Mouse (Mus musculus): Measurements from ENCODE around the gene Vps53. TPM values are rescaled to one million over a fixed set of nuclear protein-coding genes. Genes with fewer than 3 reads are reported as not detected.
A peak's percentile ranks its signal among the peaks of the same experiment; 100 is the strongest.

Vps53 gene
- polyA plus RNA-seq, 1 experiment from 2014 or later = 44.8 TPM

- no peak overlapping the region for H3K9ac ChIP-seq (ENCODE audit: low read depth, low read length)
- H3K27ac ChIP-seq (ENCODE audit: low read depth, low read length) = no peak overlapping the region
- 89% methylated on average over 8 of the region's 8 CpGs for WGBS
- no peaks in the 10 kb centered on the region for H3K4me1 ChIP-seq (replicated peaks; ENCODE audit: control insufficient read depth, insufficient read depth, low read length)
- H3K4me3 ChIP-seq (ENCODE audit: low read depth, low read length) = no peak overlapping the region
- ATAC-seq = no peak
- H3K27me3 ChIP-seq (replicated peaks; ENCODE audit: control insufficient read depth, insufficient read depth, low read length) = no peaks in the 10 kb centered on the region
- no peak overlapping the region for H3K4me2 ChIP-seq (replicated peaks; ENCODE audit: low read depth)
- TF ChIP-seq CTCF (IDR thresholded peaks at IDR 0.05; ENCODE audit: low read depth) = no peak
- H3K36me3 ChIP-seq (ENCODE audit: control insufficient read depth, insufficient read depth) = no peaks in the 10 kb centered on the region
- H3K9me3 ChIP-seq (ENCODE audit: control insufficient read depth) = no peaks in the 10 kb centered on the region
These were observed 144.3 kb downstream of the Vps53 start for GRCm38 (mm10) chr11:76035182-76035581.

- Histone ChIP-seq H3K9me3 (ENCODE audit: control insufficient read depth) (no peaks in the 10 kb centered on the region), H3K4me1 (replicated peaks; ENCODE audit: control insufficient read depth, insufficient read depth, low read length) (no peaks in the 10 kb centered on the region), H3K4me2 (replicated peaks; ENCODE audit: low read depth) (no peak overlapping the region), H3K27me3 (replicated peaks; ENCODE audit: control insufficient read depth, insufficient read depth, low read length) (no peaks in the 10 kb centered on the region), H3K4me3 (ENCODE audit: low read depth, low read length) (no peak overlapping the region), H3K36me3 (ENCODE audit: control insufficient read depth, insufficient read depth) (no peaks in the 10 kb centered on the region), H3K9ac (ENCODE audit: low read depth, low read length) (no peak overlapping the region), H3K27ac (ENCODE audit: low read depth, low read length) (no peak overlapping the region)
- no peak for ATAC-seq
- WGBS = 93% methylated on average over 4 of the region's 4 CpGs
- no peak for TF ChIP-seq CTCF (IDR thresholded peaks at IDR 0.05; ENCODE audit: low read depth)
These were observed 145.6 kb downstream of the Vps53 start for GRCm38 (mm10) chr11:76033836-76034235.

GRCm38 (mm10) chr11:76033359-76033758, 146.1 kb downstream of the Vps53 start:
- WGBS = 57% methylated on average over 6 of the region's 6 CpGs
- no peaks in the 10 kb centered on the region for H3K9me3 ChIP-seq (ENCODE audit: control insufficient read depth)
- no peaks in the 10 kb centered on the region for H3K36me3 ChIP-seq (ENCODE audit: control insufficient read depth, insufficient read depth)
- peak; percentile 55 for ATAC-seq
- no peaks in the 10 kb centered on the region for H3K4me1 ChIP-seq (replicated peaks; ENCODE audit: control insufficient read depth, insufficient read depth, low read length)
- no peaks in the 10 kb centered on the region for H3K27me3 ChIP-seq (replicated peaks; ENCODE audit: control insufficient read depth, insufficient read depth, low read length)
- TF ChIP-seq CTCF (IDR thresholded peaks at IDR 0.05; ENCODE audit: low read depth) = no peak
- no peak overlapping the region for H3K4me2 ChIP-seq (replicated peaks; ENCODE audit: low read depth)
- H3K9ac ChIP-seq (ENCODE audit: low read depth, low read length) = no peak overlapping the region
- no peak overlapping the region for H3K27ac ChIP-seq (ENCODE audit: low read depth, low read length)
- H3K4me3 ChIP-seq (ENCODE audit: low read depth, low read length) = no peak overlapping the region

GRCm38 (mm10) chr11:76028072-76028465, 151.4 kb downstream of the Vps53 start:
- no peak for TF ChIP-seq CTCF (IDR thresholded peaks at IDR 0.05; ENCODE audit: low read depth)
- H3K4me2 ChIP-seq (replicated peaks; ENCODE audit: low read depth) = peak overlapping the region; percentile 98
- 9% methylated on average over 12 of the region's 14 CpGs for WGBS
- no peaks in the 10 kb centered on the region for H3K9me3 ChIP-seq (ENCODE audit: control insufficient read depth)
- peak overlapping the region; percentile 82; the same call in 1 of the 2 replicates for H3K4me3 ChIP-seq (ENCODE audit: low read depth, low read length)
- peaks cover 2% of the 10 kb centered on the region; the same call in 1 of the 2 replicates for H3K36me3 ChIP-seq (ENCODE audit: control insufficient read depth, insufficient read depth)
- no peaks in the 10 kb centered on the region for H3K4me1 ChIP-seq (replicated peaks; ENCODE audit: control insufficient read depth, insufficient read depth, low read length)
- 0 out of 2 replicates have a peak, but pooled peaks have one; percentile 16 for ATAC-seq
- H3K9ac ChIP-seq (ENCODE audit: low read depth, low read length) = peak overlapping the region; percentile 74; the same call in 1 of the 2 replicates
- H3K27me3 ChIP-seq (replicated peaks; ENCODE audit: control insufficient read depth, insufficient read depth, low read length) = no peaks in the 10 kb centered on the region
- H3K27ac ChIP-seq (ENCODE audit: low read depth, low read length) = peak overlapping the region; percentile 74

GRCm38 (mm10) chr11:76027139-76028071, 152.0 kb downstream of the Vps53 start, which contains the start of gene Rflnb:
TSS of gene Rflnb (minus strand) at chr11:76027782.
- H3K9me3 ChIP-seq (ENCODE audit: control insufficient read depth) = no peaks in the 10 kb centered on the region
- peak within 1 kb of the TSS; percentile 74 for H3K9ac ChIP-seq (ENCODE audit: low read depth, low read length)
- WGBS = 1% methylated on average over 90 of the region's 112 CpGs
- H3K4me2 ChIP-seq (replicated peaks; ENCODE audit: low read depth) = peak within 1 kb of the TSS; percentile 98
- TF ChIP-seq CTCF (IDR thresholded peaks at IDR 0.05; ENCODE audit: low read depth) = peak; percentile 75
- H3K4me1 ChIP-seq (replicated peaks; ENCODE audit: control insufficient read depth, insufficient read depth, low read length) = no peaks in the 10 kb centered on the region
- peak within 1 kb of the TSS; percentile 74 for H3K27ac ChIP-seq (ENCODE audit: low read depth, low read length)
- peaks cover 9% of the 10 kb centered on the region; the same call in 1 of the 2 replicates for H3K36me3 ChIP-seq (ENCODE audit: control insufficient read depth, insufficient read depth)
- H3K27me3 ChIP-seq (replicated peaks; ENCODE audit: control insufficient read depth, insufficient read depth, low read length) = no peaks in the 10 kb centered on the region
- peak; percentile 88 for ATAC-seq
- H3K4me3 ChIP-seq (ENCODE audit: low read depth, low read length) = peak within 1 kb of the TSS; percentile 82

- Histone ChIP-seq H3K4me2 (replicated peaks; ENCODE audit: low read depth) (peak overlapping the region; percentile 98), H3K36me3 (ENCODE audit: control insufficient read depth, insufficient read depth) (peaks cover 9% of the 10 kb centered on the region; the same call in 1 of the 2 replicates), H3K27ac (ENCODE audit: low read depth, low read length) (peak overlapping the region; percentile 74; the same call in 1 of the 2 replicates), H3K27me3 (replicated peaks; ENCODE audit: control insufficient read depth, insufficient read depth, low read length) (no peaks in the 10 kb centered on the region), H3K9ac (ENCODE audit: low read depth, low read length) (peak overlapping the region; percentile 74), H3K4me1 (replicated peaks; ENCODE audit: control insufficient read depth, insufficient read depth, low read length) (no peaks in the 10 kb centered on the region), H3K9me3 (ENCODE audit: control insufficient read depth) (no peaks in the 10 kb centered on the region), H3K4me3 (ENCODE audit: low read depth, low read length) (peak overlapping the region; percentile 82)
- no peak for TF ChIP-seq CTCF (IDR thresholded peaks at IDR 0.05; ENCODE audit: low read depth)
- WGBS = 8% methylated on average over 13 of the region's 14 CpGs
- no peak for ATAC-seq
These were observed 152.8 kb downstream of the Vps53 start for GRCm38 (mm10) chr11:76026527-76027138.

All from intestine, postnatal 0 days (tissue).